Mouse (Mus musculus) MEL (cell line): ENCODE results near the gene Creb3l2. TPM values are rescaled to one million over a fixed set of nuclear protein-coding genes. Genes with fewer than 3 reads are reported as not detected.

Experiments used
- DNase-seq: peaks from one replicate; pipeline ENCODE4 v3.0.0; 2011; ENCODE audit warnings: low read depth, low spot score
- H3K27ac ChIP-seq: 2 replicates; pipeline ENCODE4 v1.5.1; 2012; ENCODE audit warnings: low read depth, mild to moderate bottlenecking, control low read depth, low read length, moderate library complexity; ENCODE audit not compliant: control insufficient read depth
- H3K27me3 ChIP-seq, 2 experiments: fragments of 150-350 bp in 1 of 2; sonication (generic) in 1 of 2; 2 replicates each; pipeline ENCODE4 v1.6.1; 2012; ENCODE audit warnings: low read length in 2 of 2, mild to moderate bottlenecking in 2 of 2, improper control_type of control experiment in 1 of 2, moderate library complexity in 1 of 2; ENCODE audit not compliant: insufficient read depth in 2 of 2, control insufficient read depth in 1 of 2
- H3K36me3 ChIP-seq, 2 experiments: 2 replicates each; pipeline ENCODE4 v1.6.1; 2012 to 2014; ENCODE audit warnings: low read length in 2 of 2, improper control_type of control experiment in 1 of 2, inconsistent platforms in 1 of 2, mild to moderate bottlenecking in 1 of 2; ENCODE audit not compliant: insufficient read depth in 2 of 2, control insufficient read depth in 1 of 2
- H3K4me1 ChIP-seq, 2 experiments: fragments of 150-350 bp in 1 of 2; sonication (generic) in 1 of 2; 2 replicates each; pipeline ENCODE4 v1.6.1; 2012; ENCODE audit warnings: low read length in 2 of 2, improper control_type of control experiment in 1 of 2, mild to moderate bottlenecking in 1 of 2; ENCODE audit not compliant: insufficient read depth in 2 of 2, control insufficient read depth in 1 of 2
- H3K4me3 ChIP-seq, 2 experiments: fragments of 150-350 bp in 1 of 2; sonication (generic) in 1 of 2; 2 replicates each; pipeline ENCODE4 v1.5.1; 2012; ENCODE audit warnings: low read depth in 2 of 2, low read length in 2 of 2, mild to moderate bottlenecking in 2 of 2, moderate library complexity in 2 of 2, control low read depth in 1 of 2, improper control_type of control experiment in 1 of 2; ENCODE audit not compliant: control insufficient read depth in 1 of 2, insufficient read depth in 1 of 2
- H3K79me2 ChIP-seq: 2 replicates; pipeline ENCODE4 v1.6.1; 2012; ENCODE audit warnings: mild to moderate bottlenecking, low read length, moderate library complexity; ENCODE audit not compliant: control insufficient read depth, poor library complexity, insufficient read depth
- H3K9ac ChIP-seq: 2 replicates; pipeline ENCODE4 v1.6.1; 2012; ENCODE audit warnings: low read depth, mild to moderate bottlenecking, control low read depth, low read length, moderate library complexity; ENCODE audit not compliant: control insufficient read depth, poor library complexity, severe bottlenecking
- H3K9me3 ChIP-seq: fragments of 150-350 bp; sonication (generic); replicated peaks from 2 replicates; pipeline ENCODE4 v1.6.1; 2012; ENCODE audit warnings: mild to moderate bottlenecking, low read length, improper control_type of control experiment, moderate library complexity; ENCODE audit not compliant: insufficient read depth
- BHLHE40 ChIP-seq: IDR thresholded peaks from 2 replicates; pipeline ENCODE4 v1.6.1; 2012; ENCODE audit warnings: low read depth, mild to moderate bottlenecking, inconsistent platforms, low read length, improper control_type of control experiment, borderline replicate concordance
- CHD1 ChIP-seq: IDR thresholded peaks from 2 replicates; pipeline ENCODE4 v1.6.1; 2012; ENCODE audit warnings: low read depth, mild to moderate bottlenecking, inconsistent platforms, low read length, improper control_type of control experiment
- CHD2 ChIP-seq: IDR thresholded peaks from 2 replicates; pipeline ENCODE4 v1.6.1; 2011; ENCODE audit warnings: low read length, improper control_type of control experiment
- CTCF ChIP-seq, 3 experiments: IDR thresholded peaks in 2 of 3; conservative IDR thresholded peaks in 1 of 3; 2 replicates each; pipeline ENCODE4 v1.5.1; 2011 to 2012; ENCODE audit warnings: low read length in 3 of 3, low read depth in 2 of 3, mild to moderate bottlenecking in 2 of 3, improper control_type of control experiment in 1 of 3, inconsistent platforms in 1 of 3, mixed read lengths in 1 of 3, moderate library complexity in 1 of 3; ENCODE audit not compliant: control insufficient read depth in 1 of 3, insufficient read depth in 1 of 3, poor library complexity in 1 of 3, severe bottlenecking in 1 of 3
- E2F4 ChIP-seq: IDR thresholded peaks from 2 replicates; pipeline ENCODE4 v1.6.1; 2011; ENCODE audit warnings: low read depth, low read length, improper control_type of control experiment, borderline replicate concordance
- ELF1 ChIP-seq: IDR thresholded peaks from 2 replicates; pipeline ENCODE4 v1.6.1; 2014; ENCODE audit warnings: low read depth, mild to moderate bottlenecking, inconsistent platforms, low read length, improper control_type of control experiment, moderate library complexity
- ETS1 ChIP-seq: IDR thresholded peaks from 2 replicates; pipeline ENCODE4 v1.6.1; 2012; ENCODE audit warnings: low read depth, mild to moderate bottlenecking, inconsistent platforms, low read length, improper control_type of control experiment, moderate library complexity
- HCFC1 ChIP-seq: IDR thresholded peaks from 2 replicates; pipeline ENCODE4 v1.6.1; 2012; ENCODE audit warnings: low read depth, mild to moderate bottlenecking, inconsistent platforms, low read length, improper control_type of control experiment, moderate library complexity
- KAT2A ChIP-seq: conservative IDR thresholded peaks from 2 replicates; pipeline ENCODE4 v1.6.1; 2012; ENCODE audit warnings: low read depth, low read length, improper control_type of control experiment, inconsistent platforms
- MAX ChIP-seq: IDR thresholded peaks from 2 replicates; pipeline ENCODE4 v1.6.1; 2011; ENCODE audit warnings: low read length, improper control_type of control experiment
- MAZ ChIP-seq: IDR thresholded peaks from 2 replicates; pipeline ENCODE4 v1.6.1; 2012; ENCODE audit warnings: low read depth, mild to moderate bottlenecking, inconsistent platforms, low read length, improper control_type of control experiment
- MEF2A ChIP-seq: IDR thresholded peaks from 2 replicates; pipeline ENCODE4 v1.6.1; 2014; ENCODE audit warnings: low read depth, mild to moderate bottlenecking, inconsistent platforms, low read length, improper control_type of control experiment; ENCODE audit not compliant: poor library complexity, insufficient replicate concordance, severe bottlenecking; ENCODE audit errors: extremely low read depth
- NELFE ChIP-seq: IDR thresholded peaks from 2 replicates; pipeline ENCODE4 v1.6.1; 2011; ENCODE audit warnings: low read depth, low read length, improper control_type of control experiment
- POLR2AphosphoS2 ChIP-seq: IDR thresholded peaks from 2 replicates; pipeline ENCODE4 v1.6.1; 2011; ENCODE audit warnings: low read length, improper control_type of control experiment
- RAD21 ChIP-seq: IDR thresholded peaks from 2 replicates; pipeline ENCODE4 v1.6.1; 2011; ENCODE audit warnings: mild to moderate bottlenecking, low read depth, low read length, improper control_type of control experiment
- RCOR1 ChIP-seq: IDR thresholded peaks from 2 replicates; pipeline ENCODE4 v1.6.1; 2012; ENCODE audit warnings: low read depth, mild to moderate bottlenecking, inconsistent platforms, low read length, improper control_type of control experiment
- SIN3A ChIP-seq: IDR thresholded peaks from 2 replicates; pipeline ENCODE4 v1.6.1; 2012; ENCODE audit warnings: low read length, improper control_type of control experiment, inconsistent platforms
- SMC3 ChIP-seq: IDR thresholded peaks from 2 replicates; pipeline ENCODE4 v1.6.1; 2011; ENCODE audit warnings: low read depth, low read length, improper control_type of control experiment
- TBP ChIP-seq: IDR thresholded peaks from 2 replicates; pipeline ENCODE4 v1.8.0; 2011; ENCODE audit warnings: low read depth, low read length, improper control_type of control experiment
- TCF12 ChIP-seq: IDR thresholded peaks from 2 replicates; pipeline ENCODE4 v1.6.1; 2014; ENCODE audit warnings: low read depth, mild to moderate bottlenecking, inconsistent platforms, low read length, improper control_type of control experiment, moderate library complexity
- UBTF ChIP-seq: IDR thresholded peaks from 2 replicates; pipeline ENCODE4 v1.6.1; 2012; ENCODE audit warnings: low read depth, mild to moderate bottlenecking, inconsistent platforms, low read length, improper control_type of control experiment, moderate library complexity, borderline replicate concordance; ENCODE audit not compliant: insufficient read depth
- ZKSCAN1 ChIP-seq: IDR thresholded peaks from 2 replicates; pipeline ENCODE4 v1.6.1; 2012; ENCODE audit warnings: low read depth, mild to moderate bottlenecking, inconsistent platforms, low read length, improper control_type of control experiment, moderate library complexity
- ZNF384 ChIP-seq: IDR thresholded peaks from 2 replicates; pipeline ENCODE4 v1.6.1; 2012; ENCODE audit warnings: low read depth, mild to moderate bottlenecking, inconsistent platforms, low read length, improper control_type of control experiment
- polyA plus RNA-seq, 2 experiments: library from polyadenylated mRNA; stranded (reverse) in 1 of 2; unstranded in 1 of 2; fragments of >175 nt in 1 of 2; fragments of >200 nt in 1 of 2; gene quantifications; 2 replicates each; pipeline versions ENCODE4 v1.2.1 to v1.2.4; 2012; ENCODE audit warnings: low replicate concordance in 2 of 2, low read depth in 1 of 2; ENCODE audit not compliant: insufficient read length in 2 of 2, insufficient read depth in 1 of 2, missing spikeins in 1 of 2
- total RNA-seq: library from RNA; depleted of rRNA; stranded (reverse); fragments of 300-350 nt; gene quantifications from 2 replicates; pipeline ENCODE4 v1.2.3, GENCODE M21; 2012

Creb3l2 gene
- total and polyA plus RNA-seq, 3 experiments: not detected

DNA sequence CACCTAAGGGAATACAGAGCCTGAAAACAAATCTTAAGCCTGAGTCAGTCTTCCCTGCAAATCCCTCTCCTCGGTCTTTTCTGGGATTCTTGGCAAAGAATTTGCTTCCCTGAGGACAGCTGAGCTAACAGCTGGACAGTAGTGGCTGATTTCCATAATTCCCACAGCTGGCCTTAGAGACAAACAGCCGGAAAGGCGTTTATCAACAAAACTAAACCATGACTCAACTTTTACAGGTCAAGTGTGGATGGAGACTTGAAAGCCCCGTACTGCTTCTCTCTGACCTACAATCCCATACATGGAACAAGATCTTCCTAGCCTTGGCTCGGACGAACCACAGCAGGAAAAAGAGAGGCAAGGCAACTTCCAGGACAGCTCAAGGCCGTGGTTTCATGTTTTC is 50.6 kb downstream of the Creb3l2 start:
- H3K79me2 ChIP-seq: no peaks in the 10 kb centered on the region
- H3K9ac ChIP-seq: no peak overlapping the region
- H3K27ac ChIP-seq: no peak overlapping the region
- no peak for DNase-seq
- no peak for TF ChIP-seq ZNF384
- no peak for TF ChIP-seq E2F4
- TF ChIP-seq TCF12: no peak
- no peak for TF ChIP-seq HCFC1
- TF ChIP-seq POLR2AphosphoS2: no peak
- TF ChIP-seq SIN3A: no peak
- no peak for TF ChIP-seq ELF1
- TF ChIP-seq TBP: no peak
- no peak for TF ChIP-seq CTCF (IDR thresholded peaks at IDR 0.05 in 2 of 3, conservative IDR thresholded peaks at IDR 0.05 in 1 of 3; ENCODE audit: control insufficient read depth in 1 of 3, insufficient read depth in 1 of 3, low read depth in 2 of 3, low read length in 3 of 3, poor library complexity in 1 of 3, severe bottlenecking in 1 of 3)
- no peak for TF ChIP-seq MEF2A
- no peak for TF ChIP-seq KAT2A
- H3K4me3 ChIP-seq: no peak overlapping the region
- H3K27me3 ChIP-seq: no peaks in the 10 kb centered on the region
- no peaks in the 10 kb centered on the region for H3K4me1 ChIP-seq
- H3K36me3 ChIP-seq: no peaks in the 10 kb centered on the region
- H3K9me3 ChIP-seq: no peaks in the 10 kb centered on the region

GRCm38 (mm10) chr6:37388960-37389359 is 53.0 kb downstream of the Creb3l2 start:
- DNase-seq: no peak
- TF ChIP-seq CTCF (IDR thresholded peaks at IDR 0.05 in 2 of 3, conservative IDR thresholded peaks at IDR 0.05 in 1 of 3; ENCODE audit: control insufficient read depth in 1 of 3, insufficient read depth in 1 of 3, low read depth in 2 of 3, low read length in 3 of 3, poor library complexity in 1 of 3, severe bottlenecking in 1 of 3) (no peak), CHD1 (no peak), NELFE (no peak), ETS1 (no peak), RCOR1 (no peak), POLR2AphosphoS2 (no peak), KAT2A (no peak), MAZ (no peak), E2F4 (no peak), UBTF (no peak), MAX (no peak), TBP (no peak), ZKSCAN1 (no peak), BHLHE40 (no peak), CHD2 (no peak), RAD21 (no peak), SMC3 (no peak)
- Histone ChIP-seq H3K36me3 (no peaks in the 10 kb centered on the region), H3K27me3 (no peaks in the 10 kb centered on the region), H3K4me1 (no peaks in the 10 kb centered on the region), H3K79me2 (no peaks in the 10 kb centered on the region), H3K9me3 (no peaks in the 10 kb centered on the region), H3K27ac (no peak overlapping the region), H3K4me3 (no peak overlapping the region), H3K9ac (no peak overlapping the region)
